Mouse (Mus musculus) large intestine, adult 2 months (tissue): ENCODE measurements around the gene Slc22a2. TPM values are rescaled to one million over a fixed set of nuclear protein-coding genes. Genes with fewer than 3 reads are reported as not detected.
"Not testable (repeated sequence)": the region's sequence is repeated elsewhere in the genome, so short reads cannot be mapped to it uniquely, and the experiment has no call there.

Source experiments
- DNase-seq: peaks from one replicate; pipeline ENCODE4 v3.0.0-alpha.2; 2012; ENCODE audit warnings: low read depth, low spot score
- WGBS: fragments of 180-500 bp; shearing (Covaris S2); methylation state at CpG from one replicate; pipeline ENCODE4 v1.1.7; 2018; 5-methylcytosine and 5-hydroxymethylcytosine counted together
- polyA plus RNA-seq: library from polyadenylated mRNA; depleted of rRNA; stranded (reverse); fragments of >200 nt; gene quantifications from 2 replicates; pipeline ENCODE4 v1.2.3, GENCODE M21; 2012; rRNA removed

Slc22a2 gene
- polyA plus RNA-seq, 1 experiment: not detected

DNA sequence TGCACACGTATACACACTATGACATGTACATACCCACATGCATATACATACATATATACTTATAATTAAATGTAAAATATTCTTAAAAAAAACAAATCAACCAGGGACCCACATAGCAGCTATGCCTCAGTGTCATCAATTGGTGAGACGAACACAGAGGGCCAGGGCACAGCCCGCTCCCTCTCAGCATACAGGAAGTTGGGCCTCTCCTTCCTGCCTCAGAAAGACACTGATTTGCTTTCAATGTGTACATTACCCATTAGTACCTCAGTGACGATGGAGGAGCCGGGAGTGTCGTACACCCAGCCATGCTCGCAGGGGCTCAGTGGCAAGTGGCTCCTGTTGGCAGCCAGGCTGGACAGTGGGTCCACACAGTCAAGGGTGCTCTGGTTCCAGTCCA is 91.0 kb downstream of the Slc22a2 start:
- not testable (repeated sequence) for DNase-seq
- 36% methylated on average over 7 of the region's 7 CpGs for WGBS

GRCm38 (mm10) chr17:12675646-12676045 is 91.7 kb downstream of the Slc22a2 start, which contains the start of gene Slc22a1:
Gene Slc22a1 (minus strand): TSS chr17:12675829.
- 22% methylated on average over 7 of the region's 7 CpGs for WGBS
- peak; percentile 91 for DNase-seq

GRCm38 (mm10) chr17:12677139-12677538 is 93.2 kb downstream of the Slc22a2 start:
- no peak for DNase-seq

Other genes starting within 250 kb of the Slc22a2 start
- 0.05 and 0.09 TPM in 2 replicates for gene Plg, start 205.5 kb upstream of the Slc22a2 start, polyA plus RNA-seq
- 0.74 and 0.96 TPM in 2 replicates for gene Slc22a3, start 76.4 kb upstream of the Slc22a2 start, polyA plus RNA-seq
- gene Slc22a1, start 91.7 kb downstream of the Slc22a2 start, polyA plus RNA-seq: 36.3 and 50.9 TPM in 2 replicates
- gene Igf2r, start 185.5 kb downstream of the Slc22a2 start, polyA plus RNA-seq: 10.3 and 17.9 TPM in 2 replicates